Mouse (Mus musculus): ENCODE measurements around the gene Il5. TPM values are rescaled to one million over a fixed set of nuclear protein-coding genes. Genes with fewer than 3 reads are reported as not detected.

The Il5 gene
- polyA plus RNA-seq, 1 experiment from 2014 or later, result not detected

DNA sequence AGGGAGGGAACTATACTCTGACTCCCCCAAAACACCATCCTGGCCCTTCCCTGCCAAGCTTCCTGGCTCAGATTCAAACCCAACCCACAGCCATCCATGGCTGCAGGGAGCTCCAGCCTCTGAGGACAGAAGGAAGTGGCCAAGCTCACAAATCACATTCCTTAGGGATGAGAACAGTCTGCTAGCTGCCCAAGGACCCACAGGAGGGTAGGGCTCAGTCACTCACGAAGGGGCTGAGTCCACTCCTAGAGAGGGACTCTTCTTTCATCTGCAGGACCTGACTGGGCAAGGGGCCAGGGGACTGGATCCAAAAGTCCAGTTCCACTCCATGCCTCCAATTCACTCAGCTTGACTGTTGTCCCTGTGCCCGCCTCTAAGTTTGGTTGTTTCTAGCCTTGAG, 41.2 kb downstream of the Il5 start:
- no peak for ATAC-seq (ENCODE audit: insufficient read depth)
- H3K9ac ChIP-seq, result no peak overlapping the region
- 47% methylated on average over 2 of the region's 2 CpGs for WGBS (ENCODE audit: insufficient replicate concordance)

DNA sequence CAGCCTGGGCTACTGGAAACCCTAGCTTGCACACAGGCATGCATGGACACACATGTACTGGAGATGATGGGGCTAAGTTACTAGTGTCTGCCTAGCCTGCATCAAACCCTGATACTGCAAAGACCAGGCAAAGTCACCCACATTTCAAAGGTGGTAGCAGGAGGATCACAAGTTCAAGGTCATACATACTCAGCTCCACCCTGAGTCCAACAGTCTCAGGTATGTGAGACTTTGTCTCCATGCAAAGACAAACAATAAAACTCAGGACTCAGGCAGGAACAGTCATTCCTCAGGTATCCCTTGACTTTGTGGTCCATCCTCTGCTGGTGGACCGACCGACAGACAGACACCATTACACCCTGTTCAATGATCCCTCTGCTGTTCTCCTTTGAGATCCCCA, 41.8 kb downstream of the Il5 start:
- H3K27me3 ChIP-seq, result peaks cover 12% of the 10 kb centered on the region
- H3K4me2 ChIP-seq, result peak overlapping the region; percentile 80
- H3K27ac ChIP-seq (replicated peaks), result peak overlapping the region; percentile 83; the same call in 1 of the 2 replicates
- H3K4me3 ChIP-seq (replicated peaks), result peak overlapping the region; percentile 51
- H3K36me3 ChIP-seq (replicated peaks), result no peaks in the 10 kb centered on the region
- no peak overlapping the region for H3K9ac ChIP-seq
- ATAC-seq (ENCODE audit: insufficient read depth), result no peak
- H3K4me1 ChIP-seq (replicated peaks), result peaks cover 46% of the 10 kb centered on the region
- no peaks in the 10 kb centered on the region for H3K9me3 ChIP-seq (replicated peaks)
- 21% methylated on average over 2 of the region's 2 CpGs for WGBS (ENCODE audit: insufficient replicate concordance)

More for the DNA sequence above, 41.2 kb downstream of the Il5 start:
- Histone ChIP-seq H3K4me3 (replicated peaks) (no peak overlapping the region), H3K36me3 (replicated peaks) (no peaks in the 10 kb centered on the region), H3K4me1 (replicated peaks) (peaks cover 46% of the 10 kb centered on the region), H3K9me3 (replicated peaks) (no peaks in the 10 kb centered on the region), H3K27me3 (peaks cover 10% of the 10 kb centered on the region), H3K4me2 (no peak overlapping the region), H3K27ac (replicated peaks) (no peak overlapping the region)

DNA sequence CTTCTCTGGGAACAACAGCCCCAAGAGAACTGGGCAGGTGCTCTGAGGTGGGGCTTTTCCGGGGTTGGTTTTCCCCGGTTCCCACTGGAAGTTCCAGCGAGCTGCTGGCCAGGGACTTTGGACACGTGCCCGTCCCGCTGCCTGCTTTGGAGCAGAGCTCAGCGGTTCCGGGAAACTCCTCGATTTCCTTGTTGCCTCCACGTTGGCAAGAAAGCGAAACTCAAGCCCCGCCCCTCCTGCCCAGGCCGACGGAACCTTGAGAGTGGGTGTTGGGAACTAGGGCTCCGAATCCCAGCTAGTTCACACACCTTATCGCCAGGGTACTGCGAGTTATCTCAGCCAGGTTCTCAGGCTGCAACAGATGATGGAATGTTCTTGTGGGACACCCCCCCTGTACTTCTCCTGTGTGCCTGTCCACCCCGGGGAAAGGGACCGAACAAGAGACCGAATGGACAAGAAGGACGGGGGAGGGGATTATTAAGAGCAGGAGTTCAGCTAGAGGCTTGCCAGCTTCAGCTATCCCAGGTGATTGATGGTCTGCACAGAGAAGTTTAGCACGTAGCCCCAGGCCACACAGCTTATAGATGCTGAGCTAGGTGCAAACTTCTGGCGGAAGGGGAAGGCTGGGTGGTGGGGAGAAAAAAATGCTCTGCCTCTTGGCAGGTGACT, 42.4 kb downstream of the Il5 start:
- Histone ChIP-seq H3K4me1 (replicated peaks) (peaks cover 46% of the 10 kb centered on the region), H3K9ac (peak overlapping the region; percentile 37)
- 2% methylated on average over 23 of the region's 23 CpGs for WGBS (ENCODE audit: insufficient replicate concordance)

DNA sequence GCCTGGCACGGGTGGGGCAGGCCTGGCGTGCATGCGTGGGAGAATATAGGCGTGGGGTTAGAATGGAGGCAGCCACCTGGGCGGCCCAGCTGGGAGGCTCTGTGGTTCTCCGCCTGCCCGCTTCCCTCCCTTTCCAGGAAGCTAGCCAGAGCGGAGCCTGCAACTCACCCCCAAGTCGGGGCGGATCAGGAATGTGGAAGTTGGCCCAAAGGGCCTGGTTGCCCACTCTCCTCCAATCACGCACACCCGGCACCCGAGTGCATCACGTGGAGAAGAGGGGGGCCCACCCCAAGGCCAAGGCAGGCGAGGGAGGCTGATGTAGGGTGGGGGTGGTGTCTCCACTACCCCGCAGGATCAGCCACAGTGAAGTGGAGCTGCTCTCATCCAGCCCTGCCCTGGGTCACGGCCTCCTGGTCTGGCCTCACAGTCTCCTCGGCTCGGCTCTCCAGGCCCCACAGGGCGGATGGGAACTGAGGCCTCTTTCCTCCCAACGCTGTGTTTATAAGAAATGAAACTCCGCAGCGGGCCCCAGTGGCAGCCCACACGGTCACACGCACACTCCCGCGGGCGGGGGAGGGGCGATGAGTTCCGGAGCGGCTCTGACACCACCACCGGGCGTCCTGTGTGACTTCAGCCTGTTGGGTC, 43.0 kb downstream of the Il5 start:
- Histone ChIP-seq H3K4me1 (replicated peaks) (peaks cover 46% of the 10 kb centered on the region), H3K27ac (replicated peaks) (peak overlapping the region; percentile 83), H3K9me3 (replicated peaks) (no peaks in the 10 kb centered on the region), H3K9ac (peak overlapping the region; percentile 37), H3K4me3 (replicated peaks) (peak overlapping the region; percentile 51), H3K27me3 (peaks cover 20% of the 10 kb centered on the region), H3K36me3 (replicated peaks) (no peaks in the 10 kb centered on the region), H3K4me2 (peak overlapping the region; percentile 80)
- peak; percentile 72 for ATAC-seq (ENCODE audit: insufficient read depth)
- under 1% methylated on average over 33 of the region's 33 CpGs for WGBS (ENCODE audit: insufficient replicate concordance)

More for the DNA sequence above, 42.4 kb downstream of the Il5 start:
- peak overlapping the region; percentile 83 for H3K27ac ChIP-seq (replicated peaks)
- H3K27me3 ChIP-seq, result peaks cover 14% of the 10 kb centered on the region
- ATAC-seq (ENCODE audit: insufficient read depth), result 0 out of 2 replicates have a peak, but pooled peaks have one; percentile 4
- H3K4me2 ChIP-seq, result peak overlapping the region; percentile 80
- no peaks in the 10 kb centered on the region for H3K9me3 ChIP-seq (replicated peaks)
- H3K4me3 ChIP-seq (replicated peaks), result peak overlapping the region; percentile 51
- no peaks in the 10 kb centered on the region for H3K36me3 ChIP-seq (replicated peaks)

DNA sequence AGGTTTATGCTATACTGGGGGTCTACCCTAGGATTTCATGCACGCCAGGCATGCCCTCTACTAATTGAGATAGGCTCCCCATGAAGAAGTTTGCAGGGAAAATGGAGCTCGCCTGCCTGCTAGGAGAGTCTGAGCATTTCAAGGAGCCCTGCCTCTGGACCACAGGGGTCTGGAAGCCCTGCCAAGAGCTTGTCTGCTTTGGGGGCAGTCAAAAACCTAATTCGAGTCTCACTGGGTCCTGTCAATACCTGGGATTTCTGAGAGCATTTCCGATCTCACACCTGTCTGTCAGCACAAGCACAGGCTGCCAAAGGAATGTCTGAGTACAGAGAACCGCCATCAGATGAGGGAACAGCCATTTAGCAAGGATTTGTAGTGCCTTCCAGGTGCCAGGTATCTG, 44.0 kb downstream of the Il5 start:
- Histone ChIP-seq H3K4me3 (replicated peaks) (no peak overlapping the region), H3K9ac (no peak overlapping the region), H3K36me3 (replicated peaks) (no peaks in the 10 kb centered on the region), H3K27ac (replicated peaks) (peak overlapping the region; percentile 83; the same call in 1 of the 2 replicates), H3K27me3 (peaks cover 30% of the 10 kb centered on the region), H3K4me1 (replicated peaks) (peaks cover 46% of the 10 kb centered on the region), H3K9me3 (replicated peaks) (no peaks in the 10 kb centered on the region), H3K4me2 (no peak overlapping the region)
- ATAC-seq (ENCODE audit: insufficient read depth), result no peak
- whole genome bisulfite sequencing (ENCODE audit: insufficient replicate concordance), result 50% methylated on average over 5 of the region's 5 CpGs

DNA sequence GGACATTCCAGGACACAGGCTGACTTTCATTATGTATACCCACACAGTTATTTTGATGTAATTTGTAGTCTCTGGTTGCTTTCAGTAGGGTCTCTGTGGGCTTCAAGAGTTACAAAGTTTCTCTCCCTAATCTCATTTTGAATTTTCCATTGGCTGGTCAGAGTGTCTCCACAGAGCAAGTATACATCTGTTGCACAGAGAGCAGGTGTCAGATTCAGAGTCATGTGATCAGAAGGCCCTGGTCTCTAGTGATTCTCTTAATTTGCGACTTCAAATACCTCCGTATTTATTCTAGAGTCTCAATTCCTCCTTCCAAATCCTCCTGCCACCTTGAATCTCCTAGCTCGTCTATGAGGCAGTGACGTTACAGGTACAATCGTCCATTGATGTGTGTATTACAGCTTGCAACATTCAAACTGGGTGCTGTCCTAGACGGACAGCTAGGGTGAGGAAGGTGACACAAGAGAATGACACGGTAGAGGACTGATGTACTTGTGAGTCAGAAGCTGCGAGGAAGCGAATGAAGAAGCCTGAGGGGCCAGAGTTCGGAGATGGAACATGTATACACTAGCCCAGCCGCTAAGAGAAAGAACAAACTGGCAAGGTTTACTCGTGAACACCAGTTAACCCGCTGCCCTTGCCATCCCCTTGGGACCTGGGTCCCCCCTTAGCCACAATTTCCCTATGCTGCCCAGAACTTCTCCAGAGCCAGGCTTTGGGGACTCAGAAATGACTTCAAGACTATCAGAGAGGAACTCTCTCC, 48.0 kb downstream of the Il5 start:
- Histone ChIP-seq H3K27ac (replicated peaks) (no peak overlapping the region), H3K36me3 (replicated peaks) (peaks cover 4% of the 10 kb centered on the region; the same call in 1 of the 2 replicates), H3K4me2 (no peak overlapping the region), H3K9ac (no peak overlapping the region), H3K9me3 (replicated peaks) (no peaks in the 10 kb centered on the region), H3K4me3 (replicated peaks) (no peak overlapping the region), H3K4me1 (replicated peaks) (peaks cover 47% of the 10 kb centered on the region), H3K27me3 (peaks cover 48% of the 10 kb centered on the region)
- no peak for ATAC-seq (ENCODE audit: insufficient read depth)
- WGBS (ENCODE audit: insufficient replicate concordance), result 60% methylated on average over 13 of the region's 13 CpGs

DNA sequence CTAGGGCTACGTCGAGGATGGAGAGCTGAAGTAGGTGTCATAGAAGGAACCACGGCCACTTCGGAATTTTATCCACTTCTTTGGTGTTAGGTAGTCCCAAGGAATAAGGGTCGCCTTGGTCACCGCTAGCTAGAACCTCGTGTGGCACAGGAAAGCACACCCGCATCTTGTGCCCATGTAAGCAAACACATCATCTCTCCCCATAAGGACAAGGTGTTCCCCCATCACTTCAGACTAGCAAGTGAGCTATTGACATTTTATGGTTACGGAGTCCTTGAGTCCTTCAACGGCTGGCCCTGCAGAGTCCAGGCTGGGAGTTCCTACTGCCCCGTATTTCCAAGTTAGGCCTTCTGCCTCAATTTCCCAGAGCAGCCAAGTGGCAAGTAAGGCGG, 48.6 kb downstream of the Il5 start:
- no peaks in the 10 kb centered on the region for H3K9me3 ChIP-seq (replicated peaks)
- 0 out of 2 replicates have a peak overlapping the region, but pooled peaks have one; percentile 26 for H3K9ac ChIP-seq
- peaks cover 41% of the 10 kb centered on the region for H3K4me1 ChIP-seq (replicated peaks)
- peaks cover 10% of the 10 kb centered on the region; the same call in 1 of the 2 replicates for H3K36me3 ChIP-seq (replicated peaks)
- no peak for ATAC-seq (ENCODE audit: insufficient read depth)
- H3K4me2 ChIP-seq, result peak overlapping the region; percentile 80
- peak overlapping the region; percentile 42; the same call in 1 of the 2 replicates for H3K27ac ChIP-seq (replicated peaks)
- 51% methylated on average over 12 of the region's 12 CpGs for WGBS (ENCODE audit: insufficient replicate concordance)
- peak overlapping the region; percentile 64; the same call in 1 of the 2 replicates for H3K4me3 ChIP-seq (replicated peaks)
- H3K27me3 ChIP-seq, result peaks cover 48% of the 10 kb centered on the region

DNA sequence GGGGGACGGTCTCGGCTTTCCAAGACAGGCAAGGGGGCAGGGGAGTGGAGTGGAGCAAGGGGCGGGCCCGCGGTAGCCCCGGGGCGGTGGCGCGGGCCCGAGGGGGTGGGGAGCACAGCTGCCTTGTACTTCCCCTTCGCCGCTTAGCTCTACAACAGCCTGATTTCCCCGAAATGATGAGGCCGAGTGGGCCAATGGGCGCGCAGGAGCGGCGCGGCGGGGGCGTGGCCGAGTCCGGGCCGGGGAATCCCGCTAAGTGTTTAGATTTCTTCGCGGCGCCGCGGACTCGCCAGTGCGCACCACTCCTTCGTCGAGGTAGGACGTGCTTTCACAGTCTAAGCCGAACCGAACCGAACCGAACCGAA, 49.1 kb downstream of the Il5 start, which contains the start of gene Irf1:
Gene Irf1, plus strand, starts transcription at position 255 of the 365 bp plus-strand sequence.
- peak within 1 kb of the TSS; percentile 42 for H3K9ac ChIP-seq
- peak within 1 kb of the TSS; percentile 64 for H3K4me3 ChIP-seq (replicated peaks)
- H3K4me2 ChIP-seq, result peak within 1 kb of the TSS; percentile 80
- peaks cover 45% of the 10 kb centered on the region for H3K27me3 ChIP-seq
- peak within 1 kb of the TSS; percentile 79 for H3K27ac ChIP-seq (replicated peaks)
- H3K36me3 ChIP-seq (replicated peaks), result peaks cover 16% of the 10 kb centered on the region
- peak; percentile 80 for ATAC-seq (ENCODE audit: insufficient read depth)
- under 1% methylated on average over 40 of the region's 40 CpGs for WGBS (ENCODE audit: insufficient replicate concordance)
- no peaks in the 10 kb centered on the region for H3K9me3 ChIP-seq (replicated peaks)
- H3K4me1 ChIP-seq (replicated peaks), result peaks cover 36% of the 10 kb centered on the region

DNA sequence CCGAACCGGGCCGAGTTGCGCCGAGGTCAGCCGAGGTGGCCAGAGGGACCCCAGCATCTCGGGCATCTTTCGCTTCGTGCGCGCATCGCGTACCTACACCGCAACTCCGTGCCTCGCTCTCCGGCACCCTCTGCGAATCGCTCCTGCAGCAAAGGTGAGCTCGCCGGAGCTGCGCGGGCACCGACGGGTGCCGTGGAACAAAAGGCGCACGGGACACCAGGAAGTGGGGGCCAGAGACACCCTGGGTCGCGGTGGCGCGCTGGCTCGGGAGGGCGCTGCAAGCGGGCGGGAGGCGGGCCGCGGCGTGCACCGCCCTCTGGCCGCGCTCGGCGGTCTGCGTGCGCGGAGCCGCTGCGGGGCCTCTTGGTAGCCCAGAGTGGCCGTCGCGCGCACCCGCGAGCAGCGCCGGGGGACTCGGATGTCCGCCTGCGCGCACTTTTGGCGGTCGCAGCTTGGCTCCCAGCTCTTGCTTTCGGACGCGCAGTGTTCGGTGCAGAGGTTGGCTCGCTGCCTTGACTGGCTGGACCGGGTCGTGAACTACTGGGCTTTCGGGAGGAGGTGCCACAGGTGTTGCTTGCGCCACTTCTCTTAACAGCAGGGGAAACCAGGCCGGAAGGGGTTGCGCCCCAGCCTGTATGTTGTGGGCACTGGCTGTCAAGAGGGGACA, 49.7 kb downstream of the Il5 start:
- Histone ChIP-seq H3K27ac (replicated peaks) (peak overlapping the region; percentile 79), H3K4me3 (replicated peaks) (peak overlapping the region; percentile 64), H3K9ac (peak overlapping the region; percentile 42), H3K9me3 (replicated peaks) (no peaks in the 10 kb centered on the region), H3K27me3 (peaks cover 43% of the 10 kb centered on the region), H3K4me2 (peak overlapping the region; percentile 80), H3K4me1 (replicated peaks) (peaks cover 32% of the 10 kb centered on the region), H3K36me3 (replicated peaks) (peaks cover 20% of the 10 kb centered on the region)
- ATAC-seq (ENCODE audit: insufficient read depth), result peak; percentile 72
- WGBS (ENCODE audit: insufficient replicate concordance), result under 1% methylated on average over 64 of the region's 75 CpGs

DNA sequence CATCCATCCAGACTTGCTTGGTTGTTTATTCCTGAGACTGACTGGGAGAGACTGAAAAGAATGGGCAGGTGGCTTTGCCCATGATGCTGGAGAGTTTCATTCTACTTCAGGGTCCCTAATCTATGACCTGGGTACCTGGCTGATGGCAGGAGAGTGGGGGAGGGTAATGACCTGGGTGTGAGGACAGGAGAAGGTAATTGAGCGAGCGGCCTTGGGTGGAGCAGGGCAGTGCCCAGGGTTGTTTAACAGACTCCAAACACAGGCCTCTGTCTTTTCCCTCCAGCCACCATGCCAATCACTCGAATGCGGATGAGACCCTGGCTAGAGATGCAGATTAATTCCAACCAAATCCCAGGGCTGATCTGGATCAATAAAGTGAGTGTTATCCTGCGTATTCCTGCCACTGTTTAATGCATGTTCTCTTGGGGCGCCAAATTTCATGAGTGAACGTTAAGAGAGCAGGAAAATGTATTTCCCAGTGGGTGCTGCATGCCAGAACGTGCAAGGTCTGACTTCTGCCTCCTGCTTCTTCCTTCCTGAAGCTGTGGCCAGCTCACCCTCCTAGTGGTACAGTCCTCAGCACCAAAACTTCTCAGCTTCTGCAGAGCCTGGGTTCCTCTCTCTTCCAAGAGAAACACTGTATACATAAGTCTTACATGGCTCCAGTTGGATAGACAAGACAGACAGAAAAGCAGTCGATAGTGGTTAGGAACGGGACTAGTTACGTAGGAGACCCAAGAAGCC, 50.6 kb downstream of the Il5 start:
- Histone ChIP-seq H3K27me3 (peaks cover 43% of the 10 kb centered on the region), H3K4me1 (replicated peaks) (peaks cover 32% of the 10 kb centered on the region), H3K9me3 (replicated peaks) (no peaks in the 10 kb centered on the region), H3K4me2 (peak overlapping the region; percentile 80), H3K9ac (no peak overlapping the region; the same call in 1 of the 2 replicates), H3K36me3 (replicated peaks) (peaks cover 28% of the 10 kb centered on the region), H3K4me3 (replicated peaks) (peak overlapping the region; percentile 64), H3K27ac (replicated peaks) (0 out of 2 replicates have a peak overlapping the region, but pooled peaks have one; percentile 19)
- 60% methylated on average over 11 of the region's 11 CpGs for WGBS (ENCODE audit: insufficient replicate concordance)
- ATAC-seq (ENCODE audit: insufficient read depth), result no peak

Data from liver, embryonic 15.5 days (tissue).